Mouse (Mus musculus) kidney, adult 2 months (tissue): Measurements from ENCODE around the gene Ttc19. TPM values are rescaled to one million over a fixed set of nuclear protein-coding genes. Genes with fewer than 3 reads are reported as not detected.
A peak's percentile ranks its signal among the peaks of the same experiment; 100 is the strongest.

Experiments used
- DNase-seq: peaks from one replicate; pipeline ENCODE4 v3.0.0; 2021
- H3K27ac ChIP-seq: fragments of 200-500 bp; 2 replicates; pipeline ENCODE4 v1.5.1; 2012; ENCODE audit warnings: low read depth, low read length, control low read depth, inconsistent platforms; ENCODE audit not compliant: insufficient read depth
- H3K27me3 ChIP-seq: fragments of 200-500 bp; replicated peaks from 2 replicates; pipeline ENCODE4 v1.6.1; 2012; ENCODE audit warnings: mild to moderate bottlenecking, moderate library complexity, low read length, inconsistent platforms; ENCODE audit not compliant: control insufficient read depth, insufficient read depth
- H3K36me3 ChIP-seq: fragments of 200-500 bp; 2 replicates; pipeline ENCODE4 v1.6.1; 2012; ENCODE audit warnings: mild to moderate bottlenecking, moderate library complexity, low read length, inconsistent platforms; ENCODE audit not compliant: control insufficient read depth, insufficient read depth
- H3K4me1 ChIP-seq: fragments of 200-500 bp; 2 replicates; pipeline ENCODE4 v1.6.1; 2011; ENCODE audit warnings: low read length; ENCODE audit not compliant: control insufficient read depth, insufficient read depth
- H3K4me3 ChIP-seq: fragments of 200-500 bp; 2 replicates; pipeline ENCODE4 v1.5.1; 2011; ENCODE audit warnings: mild to moderate bottlenecking, low read depth, low read length, control low read depth; ENCODE audit not compliant: insufficient read depth
- CTCF ChIP-seq: fragments of 200-500 bp; conservative IDR thresholded peaks from 2 replicates; pipeline ENCODE4 v1.5.1; 2011; ENCODE audit warnings: low read depth, mild to moderate bottlenecking, control low read depth, low read length, moderate library complexity, mixed read lengths; ENCODE audit not compliant: insufficient read depth, insufficient read length
- POLR2A ChIP-seq: fragments of 200-500 bp; IDR thresholded peaks from one replicate; pipeline ENCODE4 v1.6.1; 2011; ENCODE audit warnings: low read depth, low read length, control low read depth
- WGBS: fragments of 180-500 bp; shearing (Covaris S2); methylation state at CpG from one replicate; pipeline ENCODE4 v1.1.7; 2018; 5-methylcytosine and 5-hydroxymethylcytosine counted together
- polyA plus RNA-seq: library from polyadenylated mRNA; depleted of rRNA; stranded (reverse); fragments of >200 nt; gene quantifications from 2 replicates; pipeline ENCODE4 v1.2.3, GENCODE M21; 2012; rRNA removed

Ttc19 gene
- 10.1 and 12.2 TPM in 2 replicates for polyA plus RNA-seq

DNA sequence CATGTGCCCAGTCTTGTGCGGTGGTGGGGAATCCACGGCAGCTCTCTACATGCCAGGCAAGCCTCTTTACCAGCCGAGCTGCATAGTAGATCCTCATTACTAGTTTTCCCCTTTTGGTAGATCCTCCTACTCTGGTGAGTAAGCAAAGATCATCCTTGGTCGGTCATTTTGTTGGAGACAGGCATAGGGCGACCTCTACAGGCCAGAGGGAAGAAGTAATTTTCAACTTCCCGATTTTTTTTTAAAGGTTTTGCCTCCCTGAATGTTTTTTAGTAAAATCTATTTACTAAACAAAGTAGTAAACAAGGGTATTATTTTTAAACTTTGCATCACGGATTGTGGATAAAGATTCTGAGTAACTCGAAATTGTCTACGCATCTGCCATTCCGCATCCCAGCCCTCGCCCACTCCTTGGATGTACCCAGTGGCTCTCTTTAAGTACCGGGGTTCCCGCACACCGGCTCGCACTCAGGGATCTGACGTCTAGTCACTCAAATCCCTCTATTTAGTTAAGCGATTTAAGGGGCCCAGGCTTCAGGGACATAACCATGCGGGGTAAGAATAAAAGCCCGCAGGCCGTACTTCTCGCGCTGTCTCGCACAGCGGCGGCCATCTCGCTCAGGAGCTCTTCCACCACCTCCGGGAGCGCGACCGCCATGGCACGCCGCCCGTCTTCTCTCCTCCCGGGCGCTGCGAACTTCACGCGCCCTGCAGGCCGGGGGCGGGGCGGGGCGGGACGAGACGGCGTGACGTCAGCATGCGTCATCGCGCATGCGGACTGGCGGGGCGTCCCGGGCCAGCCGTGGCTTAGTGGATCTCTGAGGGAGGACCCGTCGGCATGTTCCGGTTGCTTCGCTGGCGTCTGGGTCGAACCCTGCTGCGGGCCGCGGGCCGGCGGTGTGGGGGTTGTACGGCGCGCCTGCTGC is at the start of gene Ttc19, which contains the start of gene Zswim7:
Gene Ttc19, plus strand, starts transcription at position 799 of the 926 bp plus-strand sequence.
Gene Zswim7, minus strand, starts transcription at position 701 of the 926 bp plus-strand sequence.
- 1% methylated on average over 67 of the region's 68 CpGs for WGBS
- Histone ChIP-seq H3K4me1 (peaks cover 3% of the 10 kb centered on the region; the same call in 1 of the 2 replicates), H3K27ac (peak within 1 kb of the TSS; percentile 94), H3K27me3 (no peaks in the 10 kb centered on the region), H3K4me3 (peak within 1 kb of the TSS; percentile 95), H3K36me3 (no peaks in the 10 kb centered on the region; the same call in 1 of the 2 replicates)
- DNase-seq = peak; percentile 96
- TF ChIP-seq POLR2A (peak; percentile 39), CTCF (peak; percentile 59)

GRCm38 (mm10) chr11:62240631-62241261 is 40.5 kb upstream of the Ttc19 start:
- WGBS = 55% methylated on average over 12 of the region's 12 CpGs
- peaks cover 7% of the 10 kb centered on the region; the same call in 1 of the 2 replicates for H3K4me1 ChIP-seq
- no peaks in the 10 kb centered on the region for H3K36me3 ChIP-seq
- H3K27me3 ChIP-seq = no peaks in the 10 kb centered on the region
- TF ChIP-seq POLR2A (no peak), CTCF (no peak)
- H3K4me3 ChIP-seq = no peak overlapping the region
- peak; percentile 77 for DNase-seq
- H3K27ac ChIP-seq = no peak overlapping the region

DNA sequence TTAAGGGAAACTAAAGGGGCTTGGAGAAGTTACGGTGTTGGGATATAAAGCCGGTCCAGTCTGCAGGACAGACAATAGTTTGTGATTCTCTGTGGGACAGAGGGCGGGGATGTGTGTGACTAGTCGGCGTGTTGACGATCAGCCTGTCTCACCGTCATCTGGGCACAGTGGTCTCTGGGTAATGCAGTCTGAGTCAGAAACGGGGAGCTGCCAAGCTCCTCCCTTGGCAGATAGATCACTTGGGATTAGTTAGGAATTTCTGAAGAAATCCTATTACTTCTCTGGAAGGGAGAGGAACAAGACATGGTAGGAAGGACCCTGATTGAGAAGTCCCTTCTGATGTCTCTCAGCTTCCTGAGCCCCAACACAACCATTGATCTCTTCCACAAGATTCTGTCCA is 37.4 kb upstream of the Ttc19 start:
- Histone ChIP-seq H3K27me3 (no peaks in the 10 kb centered on the region), H3K27ac (no peak overlapping the region), H3K4me3 (no peak overlapping the region), H3K36me3 (no peaks in the 10 kb centered on the region), H3K4me1 (peaks cover 7% of the 10 kb centered on the region; the same call in 1 of the 2 replicates)
- TF ChIP-seq POLR2A = no peak
- TF ChIP-seq CTCF = no peak
- no peak for DNase-seq
- WGBS = 91% methylated on average over 8 of the region's 8 CpGs

- Histone ChIP-seq H3K36me3 (no peaks in the 10 kb centered on the region), H3K4me1 (peaks cover 7% of the 10 kb centered on the region; the same call in 1 of the 2 replicates), H3K4me3 (no peak overlapping the region), H3K27me3 (no peaks in the 10 kb centered on the region), H3K27ac (no peak overlapping the region)
- no peak for DNase-seq
- TF ChIP-seq POLR2A = no peak
- TF ChIP-seq CTCF = no peak
- WGBS = 84% methylated on average over 4 of the region's 4 CpGs
These were observed 36.8 kb upstream of the Ttc19 start for GRCm38 (mm10) chr11:62244471-62244870.

- Histone ChIP-seq H3K27me3 (no peaks in the 10 kb centered on the region), H3K36me3 (no peaks in the 10 kb centered on the region), H3K4me3 (peak overlapping the region; percentile 70), H3K4me1 (no peaks in the 10 kb centered on the region; the same call in 1 of the 2 replicates), H3K27ac (no peak overlapping the region)
- no peak for DNase-seq
- WGBS = 40% methylated on average over 18 of the region's 18 CpGs
- TF ChIP-seq CTCF (no peak), POLR2A (no peak)
These were observed 33.4 kb upstream of the Ttc19 start for GRCm38 (mm10) chr11:62247759-62248400.

GRCm38 (mm10) chr11:62248401-62249244 is 32.6 kb upstream of the Ttc19 start, which contains the start of gene Adora2b:
Gene Adora2b, plus strand, starts transcription at chr11:62248984.
- DNase-seq = peak; percentile 78
- TF ChIP-seq CTCF (no peak), POLR2A (no peak)
- Histone ChIP-seq H3K36me3 (no peaks in the 10 kb centered on the region), H3K4me3 (peak within 1 kb of the TSS; percentile 70), H3K27me3 (no peaks in the 10 kb centered on the region), H3K4me1 (no peaks in the 10 kb centered on the region; the same call in 1 of the 2 replicates), H3K27ac (no peak within 1 kb of the TSS)
- WGBS = under 1% methylated on average over 69 of the region's 69 CpGs
